Mouse (Mus musculus) heart, embryonic 15.5 days (tissue): ENCODE data around the gene Rftn1. TPM values are rescaled to one million over a fixed set of nuclear protein-coding genes. Genes with fewer than 3 reads are reported as not detected.

ENCODE experiments used
- ATAC-seq: fragments of 200-750 bp; cut with Nextera tagmentation; replicated peaks from 2 replicates; pipeline ENCODE4 v1.8.0; 2017; ENCODE audit warnings: low read depth, moderate TSS enrichment; ENCODE audit not compliant: insufficient number of reproducible peaks, insufficient read depth, low FRiP score
- H3K27ac ChIP-seq: fragments of 300-500 bp; sonication (generic); 2 replicates; pipeline ENCODE4 v1.5.1; 2015; ENCODE audit warnings: mild to moderate bottlenecking, inconsistent platforms
- H3K27me3 ChIP-seq: fragments of 300-500 bp; sonication (generic); 2 replicates; pipeline ENCODE4 v1.6.1; 2015; ENCODE audit warnings: inconsistent platforms
- H3K36me3 ChIP-seq: fragments of 300-500 bp; sonication (generic); 2 replicates; pipeline ENCODE4 v1.6.1; 2015; ENCODE audit warnings: mild to moderate bottlenecking, inconsistent platforms
- H3K4me1 ChIP-seq: fragments of 300-500 bp; sonication (generic); replicated peaks from 2 replicates; pipeline ENCODE4 v1.6.1; 2015; ENCODE audit warnings: inconsistent platforms
- H3K4me2 ChIP-seq: fragments of 300-500 bp; sonication (generic); 2 replicates; pipeline ENCODE4 v1.6.1; 2015; ENCODE audit warnings: inconsistent platforms, mild to moderate bottlenecking, moderate library complexity
- H3K4me3 ChIP-seq: fragments of 300-500 bp; sonication (generic); 2 replicates; pipeline ENCODE4 v1.5.1; 2015; ENCODE audit warnings: mild to moderate bottlenecking, inconsistent platforms
- H3K9ac ChIP-seq: fragments of 300-500 bp; sonication (generic); 2 replicates; pipeline ENCODE4 v1.6.1; 2015; ENCODE audit warnings: mild to moderate bottlenecking, inconsistent platforms
- H3K9me3 ChIP-seq: fragments of 300-500 bp; sonication (generic); replicated peaks from 2 replicates; pipeline ENCODE4 v1.6.1; 2016; ENCODE audit warnings: inconsistent platforms
- WGBS: fragments of 180-500 bp; shearing (Covaris S2); methylation state at CpG from one replicate; pipeline ENCODE4 v1.1.7; 2015; ENCODE audit warnings: mixed read lengths; 5-methylcytosine and 5-hydroxymethylcytosine counted together
- polyA plus RNA-seq: library from polyadenylated mRNA; unstranded; fragments of >200 nt; fragmentation: Nextera tagmentation; extraction: Ambion mirVana; gene quantifications from 2 replicates; pipeline ENCODE4 v1.2.1, GENCODE M21; 2015

Gene Rftn1
- polyA plus RNA-seq, 1 experiment from 2014 or later: 29.7 TPM

GRCm38 (mm10) chr17:50086887-50087286 lies 103.6 kb downstream of the Rftn1 start:
- Histone ChIP-seq H3K9ac (no peak overlapping the region), H3K4me1 (peaks cover 7% of the 10 kb centered on the region), H3K4me3 (no peak overlapping the region), H3K9me3 (no peaks in the 10 kb centered on the region), H3K27ac (no peak overlapping the region), H3K36me3 (peaks cover 4% of the 10 kb centered on the region; the same call in 1 of the 2 replicates), H3K27me3 (no peaks in the 10 kb centered on the region), H3K4me2 (no peak overlapping the region)
- 62% methylated on average over 4 of the region's 4 CpGs for WGBS
- no peak for ATAC-seq

GRCm38 (mm10) chr17:50084721-50085120 lies 105.8 kb downstream of the Rftn1 start:
- H3K9ac ChIP-seq: no peak overlapping the region
- no peaks in the 10 kb centered on the region for H3K9me3 ChIP-seq
- H3K27ac ChIP-seq: no peak overlapping the region
- peaks cover 4% of the 10 kb centered on the region; the same call in 1 of the 2 replicates for H3K36me3 ChIP-seq
- no peak overlapping the region for H3K4me2 ChIP-seq
- ATAC-seq: no peak
- H3K27me3 ChIP-seq: no peaks in the 10 kb centered on the region
- 85% methylated on average over 6 of the region's 6 CpGs for WGBS
- no peak overlapping the region for H3K4me3 ChIP-seq
- 0 out of 2 replicates have a peak, but pooled peaks cover 4% of the 10 kb centered on the region for H3K4me1 ChIP-seq

- Histone ChIP-seq H3K27ac (no peak overlapping the region), H3K27me3 (no peaks in the 10 kb centered on the region), H3K4me3 (no peak overlapping the region), H3K9me3 (no peaks in the 10 kb centered on the region), H3K4me1 (0 out of 2 replicates have a peak, but pooled peaks cover 4% of the 10 kb centered on the region), H3K9ac (no peak overlapping the region), H3K36me3 (peaks cover 4% of the 10 kb centered on the region; the same call in 1 of the 2 replicates), H3K4me2 (no peak overlapping the region)
- 86% methylated on average over 4 of the region's 4 CpGs for WGBS
- no peak for ATAC-seq
Observed at GRCm38 (mm10) chr17:50083937-50084336, 106.5 kb downstream of the Rftn1 start.

- no peak overlapping the region for H3K4me3 ChIP-seq
- H3K27me3 ChIP-seq: no peaks in the 10 kb centered on the region
- ATAC-seq: no peak
- H3K4me2 ChIP-seq: no peak overlapping the region
- H3K9me3 ChIP-seq: no peaks in the 10 kb centered on the region
- no peak overlapping the region for H3K9ac ChIP-seq
- 0 out of 2 replicates have a peak, but pooled peaks cover under 1% of the 10 kb centered on the region for H3K4me1 ChIP-seq
- H3K27ac ChIP-seq: no peak overlapping the region
- H3K36me3 ChIP-seq: peaks cover 4% of the 10 kb centered on the region; the same call in 1 of the 2 replicates
- 77% methylated on average over 3 of the region's 3 CpGs for WGBS
Observed at GRCm38 (mm10) chr17:50082947-50083346, 107.5 kb downstream of the Rftn1 start.

- Histone ChIP-seq H3K27me3 (no peaks in the 10 kb centered on the region), H3K9ac (no peak overlapping the region), H3K27ac (no peak overlapping the region), H3K4me1 (no peaks in the 10 kb centered on the region), H3K4me3 (no peak overlapping the region), H3K36me3 (peaks cover 4% of the 10 kb centered on the region; the same call in 1 of the 2 replicates), H3K9me3 (no peaks in the 10 kb centered on the region), H3K4me2 (no peak overlapping the region)
- no peak for ATAC-seq
- WGBS: 85% methylated on average over 9 of the region's 9 CpGs
Observed at GRCm38 (mm10) chr17:50081647-50082046, 108.8 kb downstream of the Rftn1 start.

GRCm38 (mm10) chr17:50080991-50081390 lies 109.5 kb downstream of the Rftn1 start:
- Histone ChIP-seq H3K4me1 (no peaks in the 10 kb centered on the region), H3K27ac (no peak overlapping the region), H3K9me3 (no peaks in the 10 kb centered on the region), H3K4me2 (no peak overlapping the region), H3K9ac (no peak overlapping the region), H3K36me3 (no peaks in the 10 kb centered on the region), H3K27me3 (no peaks in the 10 kb centered on the region), H3K4me3 (no peak overlapping the region)
- no peak for ATAC-seq
- 81% methylated on average over 4 of the region's 4 CpGs for WGBS

GRCm38 (mm10) chr17:50078749-50079148 lies 111.7 kb downstream of the Rftn1 start:
- Histone ChIP-seq H3K4me2 (no peak overlapping the region), H3K36me3 (0 out of 2 replicates have a peak, but pooled peaks cover 2% of the 10 kb centered on the region), H3K9me3 (no peaks in the 10 kb centered on the region), H3K27ac (no peak overlapping the region), H3K9ac (no peak overlapping the region), H3K27me3 (no peaks in the 10 kb centered on the region), H3K4me3 (no peak overlapping the region), H3K4me1 (no peaks in the 10 kb centered on the region)
- no peak for ATAC-seq
- over 99% methylated on average over 6 of the region's 6 CpGs for WGBS

- Histone ChIP-seq H3K4me3 (no peak overlapping the region), H3K9ac (no peak overlapping the region), H3K27me3 (no peaks in the 10 kb centered on the region), H3K4me1 (peaks cover 15% of the 10 kb centered on the region), H3K4me2 (no peak overlapping the region), H3K9me3 (no peaks in the 10 kb centered on the region), H3K27ac (no peak overlapping the region), H3K36me3 (0 out of 2 replicates have a peak, but pooled peaks cover 11% of the 10 kb centered on the region)
- WGBS: 92% methylated on average over 23 of the region's 23 CpGs
- no peak for ATAC-seq
Observed at GRCm38 (mm10) chr17:50072982-50073965, 117.2 kb downstream of the Rftn1 start.

- H3K4me1 ChIP-seq: peaks cover 15% of the 10 kb centered on the region
- no peaks in the 10 kb centered on the region for H3K27me3 ChIP-seq
- ATAC-seq: no peak
- H3K27ac ChIP-seq: no peak overlapping the region
- no peak overlapping the region for H3K4me2 ChIP-seq
- H3K9ac ChIP-seq: no peak overlapping the region
- H3K4me3 ChIP-seq: no peak overlapping the region
- WGBS: 72% methylated on average over 6 of the region's 6 CpGs
- H3K36me3 ChIP-seq: 0 out of 2 replicates have a peak, but pooled peaks cover 11% of the 10 kb centered on the region
- no peaks in the 10 kb centered on the region for H3K9me3 ChIP-seq
Observed at GRCm38 (mm10) chr17:50071602-50071988, 118.9 kb downstream of the Rftn1 start.

GRCm38 (mm10) chr17:50070822-50071601 lies 119.5 kb downstream of the Rftn1 start:
- H3K36me3 ChIP-seq: 0 out of 2 replicates have a peak, but pooled peaks cover 11% of the 10 kb centered on the region
- H3K4me1 ChIP-seq: peaks cover 15% of the 10 kb centered on the region
- H3K27ac ChIP-seq: no peak overlapping the region
- H3K4me2 ChIP-seq: no peak overlapping the region
- no peaks in the 10 kb centered on the region for H3K27me3 ChIP-seq
- H3K9me3 ChIP-seq: no peaks in the 10 kb centered on the region
- no peak overlapping the region for H3K4me3 ChIP-seq
- no peak for ATAC-seq
- H3K9ac ChIP-seq: no peak overlapping the region
- 78% methylated on average over 7 of the region's 7 CpGs for WGBS
